22 mouse cellular contexts compared by ENCODE assay signal in the genomic region with DNA sequence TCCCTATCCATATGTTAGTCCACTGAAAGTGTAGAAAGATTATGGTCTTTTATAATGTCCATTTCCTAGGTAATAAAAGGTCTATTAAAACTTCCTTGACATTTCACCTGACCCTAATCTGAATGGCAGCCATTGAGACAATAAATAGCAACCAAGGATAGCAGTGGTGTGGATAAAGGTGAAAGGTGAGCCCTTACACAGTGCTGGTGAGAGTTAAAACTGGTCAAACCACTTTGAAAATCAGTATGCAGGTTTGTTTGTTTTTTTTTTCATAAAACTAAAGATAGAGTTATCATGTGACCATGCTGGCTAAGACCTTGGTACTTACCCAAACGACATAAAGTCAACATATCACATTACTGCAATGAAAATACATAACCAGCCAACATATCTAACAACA.
DNase-seq lines count a peak whose midpoint lies in the region; ATAC-seq and TF ChIP-seq lines count a peak whose summit lies in the region.
"Had no signal": no experiment of that assay in that cellular context is flagged by ENCODE, and none has a peak within 500 bp of the region (broad histone marks: within the 10 kb centered on the region; RNA-seq: fewer than 3 reads in every experiment).

No protein-coding gene starts in this region.

- no peak overlapping the region for H3K4me3 ChIP-seq in lung, postnatal 0 days (ENCODE audit: low read depth, low read length)
- H3K4me3 ChIP-seq in intestine, embryonic 16.5 days (ENCODE audit: low read length): no peak overlapping the region
- H3K4me3 ChIP-seq: embryonic facial prominence, embryonic 12.5 days; embryonic facial prominence, embryonic 15.5 days; heart, adult 2 months; hindbrain, embryonic 12.5 days; hindbrain, embryonic 15.5 days had no signal

- peak; percentile 16 for ATAC-seq in lung, postnatal 0 days
- ATAC-seq in intestine, embryonic 16.5 days: peak; percentile 48; the same call in 1 of the 2 replicates
- ATAC-seq: CD4-positive, CD25-positive, alpha-beta regulatory T cell, adult 4 months; forebrain, embryonic 14.5 days; forebrain, postnatal 0 days had no signal

- H3K4me2 ChIP-seq in lung, postnatal 0 days (replicated peaks; ENCODE audit: low read depth, low read length): no peak overlapping the region
- H3K4me2 ChIP-seq in intestine, embryonic 16.5 days (ENCODE audit: low read depth, low read length): no peak overlapping the region
- H3K4me2 ChIP-seq: embryonic facial prominence, embryonic 12.5 days; embryonic facial prominence, embryonic 15.5 days; heart, embryonic 11.5 days; hindbrain, embryonic 12.5 days; hindbrain, embryonic 15.5 days had no signal

- WGBS in lung, postnatal 0 days: 9% methylated on average over 1 of the region's 1 CpGs
- 32% methylated on average over 1 of the region's 1 CpGs for WGBS in intestine, embryonic 16.5 days
- 14% methylated on average over 1 of the region's 1 CpGs for WGBS in large intestine, adult 2 months

- peak; percentile 32 for DNase-seq in lung, postnatal 0 days (ENCODE audit: low spot score)
- DNase-seq in lung, postnatal 4 days: no peak
- DNase-seq in large intestine, adult 2 months (ENCODE audit: low read depth, low spot score): peak; percentile 14
- DNase-seq in ovary, postnatal 14 days (ENCODE audit: low spot score): no peak
- DNase-seq in right cerebral cortex, postnatal 10 days (ENCODE audit: low spot score in 2 of 2): no peak
- DNase-seq: adrenal gland, adult 2 months; adrenal gland, postnatal 14 days; cerebellum, adult 11 months; cerebellum, adult 2 months; cerebellum, adult 9-11 months; cerebellum, postnatal 25 days; forebrain, postnatal 0 days; gastrocnemius, postnatal 25 days; heart, adult 2 months had no signal

- H3K36me3 ChIP-seq in lung, postnatal 0 days (ENCODE audit: insufficient read depth, low read length): no peaks in the 10 kb centered on the region
- H3K36me3 ChIP-seq in intestine, embryonic 16.5 days (ENCODE audit: control insufficient read depth, insufficient read depth, low read length): no peaks in the 10 kb centered on the region
- H3K36me3 ChIP-seq: embryonic facial prominence, embryonic 12.5 days; embryonic facial prominence, embryonic 15.5 days; hindbrain, embryonic 12.5 days; hindbrain, embryonic 15.5 days had no signal

- no peak for TF ChIP-seq CTCF in lung, postnatal 0 days (IDR thresholded peaks at IDR 0.05)

- no peak overlapping the region for H3K9ac ChIP-seq in lung, postnatal 0 days (replicated peaks; ENCODE audit: low read depth)
- H3K9ac ChIP-seq in intestine, embryonic 16.5 days (ENCODE audit: low read depth, low read length): no peak overlapping the region
- H3K9ac ChIP-seq: embryonic facial prominence, embryonic 12.5 days; embryonic facial prominence, embryonic 15.5 days; forebrain, postnatal 0 days; hindbrain, embryonic 12.5 days; hindbrain, embryonic 15.5 days had no signal

- H3K27ac ChIP-seq in lung, postnatal 0 days (ENCODE audit: low read length): no peak overlapping the region
- no peak overlapping the region for H3K27ac ChIP-seq in intestine, embryonic 16.5 days (ENCODE audit: low read length)
- H3K27ac ChIP-seq: embryonic facial prominence, embryonic 12.5 days; embryonic facial prominence, embryonic 15.5 days; heart, adult 2 months; hindbrain, embryonic 12.5 days; hindbrain, embryonic 15.5 days had no signal

- no peaks in the 10 kb centered on the region for H3K4me1 ChIP-seq in lung, postnatal 0 days (ENCODE audit: insufficient read depth, low read depth, low read length)
- no peaks in the 10 kb centered on the region for H3K4me1 ChIP-seq in intestine, embryonic 16.5 days (ENCODE audit: control insufficient read depth, insufficient read depth, low read length)
- H3K4me1 ChIP-seq: embryonic facial prominence, embryonic 12.5 days; hindbrain, embryonic 15.5 days had no signal

- no peak for TF ChIP-seq EP300 in lung, postnatal 0 days (IDR thresholded peaks at IDR 0.05)

- H3K9me3 ChIP-seq in lung, postnatal 0 days (ENCODE audit: low read length): no peaks in the 10 kb centered on the region
- H3K9me3 ChIP-seq in intestine, embryonic 16.5 days (ENCODE audit: control insufficient read depth, low read length): no peaks in the 10 kb centered on the region
- H3K9me3 ChIP-seq: embryonic facial prominence, embryonic 12.5 days; embryonic facial prominence, embryonic 15.5 days; hindbrain, embryonic 12.5 days; hindbrain, embryonic 15.5 days had no signal

- no peaks in the 10 kb centered on the region for H3K27me3 ChIP-seq in lung, postnatal 0 days (replicated peaks; ENCODE audit: insufficient read depth, low read length)
- no peaks in the 10 kb centered on the region for H3K27me3 ChIP-seq in intestine, embryonic 16.5 days (replicated peaks; ENCODE audit: control insufficient read depth, insufficient read depth, low read length)
- H3K27me3 ChIP-seq: embryonic facial prominence, embryonic 12.5 days; embryonic facial prominence, embryonic 15.5 days; hindbrain, embryonic 12.5 days; hindbrain, embryonic 15.5 days had no signal

Comparison
In these comparisons a context has a peak if more than half of its experiments do, and no peak if none do; other contexts are left out.
1. DNase-seq: peak in lung, postnatal 0 days (single experiment) and large intestine, adult 2 months (single experiment); none in lung, postnatal 4 days (0 of 2), ovary, postnatal 14 days (single experiment) and right cerebral cortex, postnatal 10 days (0 of 2).